Mouse (Mus musculus) midbrain, embryonic 13.5 days (tissue): Measurements from ENCODE around the gene Muc3. TPM values are rescaled to one million over a fixed set of nuclear protein-coding genes. Genes with fewer than 3 reads are reported as not detected.
"Not testable (repeated sequence)": the region's sequence is repeated elsewhere in the genome, so short reads cannot be mapped to it uniquely, and the experiment has no call there.

Experiments
- ATAC-seq: fragments of 200-750 bp; cut with Nextera tagmentation; 2 replicates; pipeline ENCODE4 v1.8.0; 2017; ENCODE audit warnings: mild to moderate bottlenecking, moderate TSS enrichment, moderate library complexity
- H3K27ac ChIP-seq: fragments of 300-500 bp; sonication (generic); 2 replicates; pipeline ENCODE4 v1.5.1; 2015; ENCODE audit warnings: inconsistent platforms, mild to moderate bottlenecking, moderate library complexity
- H3K27me3 ChIP-seq: fragments of 300-500 bp; sonication (generic); 2 replicates; pipeline ENCODE4 v1.6.1; 2015; ENCODE audit warnings: mild to moderate bottlenecking, inconsistent platforms
- H3K36me3 ChIP-seq: fragments of 300-500 bp; sonication (generic); 2 replicates; pipeline ENCODE4 v1.6.1; 2015; ENCODE audit warnings: mild to moderate bottlenecking, inconsistent platforms
- H3K4me1 ChIP-seq: fragments of 300-500 bp; sonication (generic); replicated peaks from 2 replicates; pipeline ENCODE4 v1.6.1; 2015; ENCODE audit warnings: inconsistent platforms
- H3K4me2 ChIP-seq: fragments of 300-500 bp; sonication (generic); replicated peaks from 2 replicates; pipeline ENCODE4 v1.6.1; 2015; ENCODE audit warnings: moderate library complexity, mild to moderate bottlenecking, inconsistent platforms
- H3K4me3 ChIP-seq: fragments of 300-500 bp; sonication (generic); replicated peaks from 2 replicates; pipeline ENCODE4 v1.5.1; 2015; ENCODE audit warnings: mild to moderate bottlenecking, inconsistent platforms
- H3K9ac ChIP-seq: fragments of 300-500 bp; sonication (generic); replicated peaks from 2 replicates; pipeline ENCODE4 v1.6.1; 2015; ENCODE audit warnings: mild to moderate bottlenecking, inconsistent platforms
- H3K9me3 ChIP-seq: fragments of 300-500 bp; sonication (generic); 2 replicates; pipeline ENCODE4 v1.6.1; 2016; ENCODE audit warnings: mild to moderate bottlenecking, inconsistent platforms
- WGBS: fragments of 180-500 bp; shearing (Covaris S2); methylation state at CpG from one replicate; pipeline ENCODE4 v1.1.7; 2015; 5-methylcytosine and 5-hydroxymethylcytosine counted together
- polyA plus RNA-seq: library from polyadenylated mRNA; unstranded; fragments of >200 nt; fragmentation: Nextera tagmentation; extraction: Ambion mirVana; gene quantifications from 2 replicates; pipeline ENCODE4 v1.2.1, GENCODE M21; 2015

Muc3 gene
- not detected in 2 replicates for polyA plus RNA-seq

DNA sequence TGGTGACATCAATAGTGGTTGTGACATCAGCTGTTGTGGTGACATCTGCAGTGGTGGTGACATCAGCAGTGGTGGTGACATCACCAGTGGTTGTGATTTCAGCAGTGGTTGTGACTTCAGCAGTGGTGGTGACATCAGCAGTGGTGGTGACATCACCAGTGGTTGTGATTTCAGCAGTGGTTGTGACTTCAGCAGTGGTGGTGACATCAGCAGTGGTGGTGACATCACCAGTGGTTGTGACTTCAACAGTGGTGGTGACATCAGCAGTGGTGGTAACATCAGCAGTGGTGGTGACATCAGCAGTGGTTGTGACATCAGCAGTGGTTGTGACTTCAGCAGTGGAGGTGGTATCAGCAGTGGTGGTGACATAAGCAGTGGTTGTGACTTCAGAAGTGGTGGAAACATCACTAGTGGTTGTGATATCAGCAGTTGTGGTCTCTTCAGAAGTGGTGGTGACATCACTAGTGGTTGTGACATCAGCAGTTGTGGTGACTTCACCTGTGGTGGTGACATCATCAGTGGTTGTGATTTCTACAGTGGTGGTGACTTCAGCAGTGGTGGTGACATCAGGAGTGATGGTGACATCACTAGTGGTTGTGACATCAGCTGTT is at the start of gene Muc3:
Muc3 (minus strand) TSS at position 51 of the 611 bp plus-strand sequence.
- peaks cover 29% of the 10 kb centered on the region for H3K9me3 ChIP-seq
- not testable (repeated sequence) for H3K36me3 ChIP-seq, H3K27ac ChIP-seq, ATAC-seq, H3K9ac ChIP-seq, H3K27me3 ChIP-seq, H3K4me2 ChIP-seq, H3K4me1 ChIP-seq, H3K4me3 ChIP-seq

DNA sequence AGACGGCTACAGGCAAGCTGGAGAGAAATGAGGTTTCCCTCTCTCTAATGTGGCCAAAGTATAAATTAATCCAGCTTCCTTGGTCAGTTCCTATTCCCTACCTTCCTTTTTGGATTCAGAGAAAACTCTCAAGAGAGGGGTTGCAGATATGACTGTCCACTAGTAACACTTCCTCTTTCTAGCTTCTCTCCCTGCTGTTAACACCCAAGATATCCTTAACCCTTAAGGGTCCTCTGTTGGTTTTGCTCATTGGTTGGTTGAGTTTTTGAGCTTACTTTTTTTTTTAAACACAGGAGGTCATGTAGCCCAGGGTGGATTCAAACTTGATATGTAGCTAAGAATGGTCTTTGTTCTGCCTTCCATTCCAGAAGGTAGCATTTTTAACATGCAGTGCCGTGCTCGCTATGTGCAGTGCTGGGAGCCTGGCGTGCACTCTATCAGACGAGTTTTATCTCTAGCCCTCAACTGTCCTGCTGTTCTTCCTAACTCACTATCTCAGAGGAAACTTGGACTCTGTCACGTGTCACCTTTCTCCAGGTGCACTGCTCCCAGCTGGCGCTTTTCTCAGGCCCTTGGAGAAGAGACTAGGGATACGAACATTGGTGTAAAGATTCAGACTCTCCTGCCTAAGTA is 45.5 kb upstream of the Muc3 start:
- H3K27me3 ChIP-seq, result 0 out of 2 replicates have a peak, but pooled peaks cover 3% of the 10 kb centered on the region
- no peak overlapping the region for H3K4me3 ChIP-seq
- no peaks in the 10 kb centered on the region for H3K36me3 ChIP-seq
- WGBS, result 83% methylated on average over 8 of the region's 8 CpGs
- H3K4me1 ChIP-seq, result no peaks in the 10 kb centered on the region
- ATAC-seq, result no peak
- H3K9ac ChIP-seq, result no peak overlapping the region
- H3K4me2 ChIP-seq, result no peak overlapping the region
- H3K27ac ChIP-seq, result no peak overlapping the region
- H3K9me3 ChIP-seq, result no peaks in the 10 kb centered on the region

DNA sequence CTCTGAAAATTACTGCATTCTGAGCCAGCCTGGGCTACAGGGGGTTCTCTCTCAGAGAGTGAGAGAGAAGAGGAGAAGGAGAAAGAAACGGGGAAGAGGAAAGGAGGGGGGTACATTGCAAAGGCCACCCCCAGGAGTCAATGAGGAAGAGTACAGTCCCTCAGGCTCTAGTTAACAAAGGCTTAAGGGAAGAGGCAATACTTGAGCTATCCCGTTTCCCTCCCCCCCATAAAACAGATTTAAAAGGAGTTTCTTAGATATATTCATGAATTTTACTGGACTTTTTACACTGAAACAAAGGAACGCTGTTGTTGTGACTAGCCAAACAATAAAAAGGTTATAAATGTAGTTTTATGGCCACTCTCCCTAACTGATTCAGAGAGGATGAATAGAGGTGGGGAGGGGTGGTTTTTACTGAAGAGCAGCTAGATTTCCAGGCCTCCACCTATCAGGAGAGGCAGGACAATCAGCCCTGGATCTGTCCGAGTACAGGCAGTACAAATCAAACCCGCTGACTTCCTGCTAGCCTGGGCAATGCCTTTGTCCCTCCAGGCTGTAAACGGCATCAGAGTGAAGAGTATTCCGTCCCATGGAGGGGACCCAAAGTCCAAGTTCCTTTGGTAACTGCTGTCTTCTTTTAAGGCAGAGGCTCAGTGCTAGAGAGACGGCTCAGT is 44.3 kb upstream of the Muc3 start:
- Histone ChIP-seq H3K4me2 (no peak overlapping the region), H3K36me3 (no peaks in the 10 kb centered on the region), H3K9me3 (no peaks in the 10 kb centered on the region), H3K27ac (no peak overlapping the region), H3K9ac (no peak overlapping the region), H3K4me3 (no peak overlapping the region), H3K4me1 (no peaks in the 10 kb centered on the region), H3K27me3 (0 out of 2 replicates have a peak, but pooled peaks cover 7% of the 10 kb centered on the region)
- no peak for ATAC-seq
- 76% methylated on average over 8 of the region's 8 CpGs for WGBS

DNA sequence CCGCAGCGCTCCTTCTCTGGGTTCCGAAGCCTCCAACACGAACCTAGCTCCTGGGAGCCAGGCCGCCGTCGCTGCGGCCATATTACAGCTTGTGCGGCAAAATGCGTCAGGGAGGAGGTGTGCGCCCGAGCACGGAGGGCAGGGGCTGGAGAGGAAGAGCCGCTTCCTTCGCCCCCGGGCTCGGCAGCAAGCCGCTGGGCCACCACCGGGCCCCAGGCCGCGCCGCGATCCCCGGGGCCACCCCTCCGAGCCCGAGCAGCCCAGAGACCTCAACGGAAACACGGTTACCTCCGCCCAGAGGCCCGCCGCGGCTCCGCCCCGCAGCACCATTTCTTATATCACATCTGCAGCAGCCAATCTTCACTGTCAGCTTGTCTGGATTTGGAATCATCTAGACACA is 40.2 kb upstream of the Muc3 start:
- peak overlapping the region; percentile 69 for H3K4me2 ChIP-seq
- peak; percentile 45; the same call in 1 of the 2 replicates for ATAC-seq
- H3K9ac ChIP-seq, result peak overlapping the region; percentile 78
- H3K4me1 ChIP-seq, result no peaks in the 10 kb centered on the region
- H3K4me3 ChIP-seq, result peak overlapping the region; percentile 51
- H3K27me3 ChIP-seq, result 0 out of 2 replicates have a peak, but pooled peaks cover 8% of the 10 kb centered on the region
- no peaks in the 10 kb centered on the region for H3K36me3 ChIP-seq
- H3K27ac ChIP-seq, result peak overlapping the region; percentile 49; the same call in 1 of the 2 replicates
- H3K9me3 ChIP-seq, result no peaks in the 10 kb centered on the region
- 3% methylated on average over 34 of the region's 34 CpGs for WGBS

DNA sequence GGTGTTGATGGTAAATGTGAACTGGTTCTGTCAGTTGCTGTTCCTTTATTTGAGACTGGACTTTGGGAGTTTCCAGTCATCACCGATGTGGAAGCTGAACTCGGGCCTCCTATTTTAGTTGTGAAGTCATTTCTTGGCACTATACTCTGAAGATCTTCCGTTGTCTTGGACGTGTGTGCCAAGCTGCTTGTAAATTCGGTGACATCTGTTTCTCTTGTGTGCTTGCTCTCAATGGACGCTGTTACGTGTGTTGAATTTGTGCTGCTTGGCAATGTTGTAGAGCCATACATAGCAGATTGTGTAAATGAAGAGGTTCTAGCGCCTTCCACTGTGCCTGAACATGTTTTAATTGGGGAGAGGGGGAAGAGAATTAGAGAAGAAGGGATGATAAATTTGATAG is 36.2 kb upstream of the Muc3 start:
- H3K9ac ChIP-seq, result no peak overlapping the region
- H3K36me3 ChIP-seq, result no peaks in the 10 kb centered on the region
- H3K4me3 ChIP-seq, result no peak overlapping the region
- no peak overlapping the region for H3K27ac ChIP-seq
- H3K9me3 ChIP-seq, result no peaks in the 10 kb centered on the region
- ATAC-seq, result no peak
- H3K4me1 ChIP-seq, result no peaks in the 10 kb centered on the region
- 86% methylated on average over 8 of the region's 8 CpGs for WGBS
- H3K27me3 ChIP-seq, result 0 out of 2 replicates have a peak, but pooled peaks cover 8% of the 10 kb centered on the region
- no peak overlapping the region for H3K4me2 ChIP-seq

DNA sequence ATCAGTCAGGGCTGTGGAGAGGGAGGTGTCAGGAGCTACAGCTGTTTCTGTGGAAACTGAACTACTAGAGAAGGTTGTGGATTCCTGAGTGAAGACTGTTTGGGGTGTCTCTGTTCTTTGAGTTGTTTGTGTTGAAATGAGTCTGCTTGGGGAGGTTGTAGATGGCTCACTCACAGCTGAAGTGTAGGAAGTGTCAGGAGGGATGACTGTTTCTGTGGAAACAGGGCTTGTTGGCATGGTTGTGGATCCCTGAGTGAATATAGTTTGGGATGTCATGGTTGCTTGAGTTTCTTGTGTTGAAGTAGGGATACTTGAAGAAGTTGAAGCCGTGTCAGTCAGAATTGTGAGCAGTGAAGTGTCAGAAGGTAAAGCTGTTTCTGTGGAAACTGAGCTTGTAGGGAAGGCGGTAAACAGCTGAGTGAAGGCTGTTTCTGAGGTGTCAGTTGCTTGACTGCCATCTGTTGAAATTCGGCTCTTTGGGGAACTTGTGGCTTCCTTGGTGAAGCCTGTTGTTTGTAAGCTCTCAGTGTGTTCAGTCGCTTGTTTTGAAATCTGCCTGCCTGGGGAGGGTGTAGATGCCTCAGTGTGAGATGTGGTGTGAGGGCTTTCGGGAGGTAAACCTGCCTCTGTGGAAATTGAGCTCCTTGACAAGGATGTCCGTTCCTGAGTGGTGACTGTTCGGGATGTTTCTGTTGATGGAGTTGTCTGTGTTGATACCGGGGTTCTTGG is 30.7 kb upstream of the Muc3 start:
- WGBS, result 78% methylated on average over 8 of the region's 8 CpGs
- H3K9ac ChIP-seq, result no peak overlapping the region
- ATAC-seq, result no peak

DNA sequence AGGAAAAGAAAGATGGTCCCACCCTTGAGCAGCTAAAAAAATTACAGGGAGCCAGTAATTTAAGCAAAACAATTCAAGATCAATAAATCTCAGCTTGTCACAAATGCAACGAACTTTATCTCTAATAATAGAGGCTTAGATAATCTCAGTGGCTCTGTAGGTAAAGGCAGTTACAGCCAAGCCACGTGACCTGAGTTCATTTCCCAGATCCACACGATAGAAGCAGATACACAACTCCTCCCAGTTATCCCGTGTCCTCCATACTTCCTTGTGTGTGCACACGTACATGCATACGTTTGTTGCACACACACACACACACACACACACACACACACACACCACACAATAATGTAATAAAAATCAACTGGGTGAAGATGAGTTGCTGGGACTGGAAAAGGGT is 24.8 kb upstream of the Muc3 start:
- Histone ChIP-seq H3K36me3 (no peaks in the 10 kb centered on the region), H3K9me3 (no peaks in the 10 kb centered on the region), H3K4me1 (no peaks in the 10 kb centered on the region), H3K9ac (no peak overlapping the region), H3K4me3 (no peak overlapping the region), H3K27ac (no peak overlapping the region), H3K4me2 (no peak overlapping the region), H3K27me3 (no peaks in the 10 kb centered on the region)
- ATAC-seq, result no peak
- WGBS, result 85% methylated on average over 6 of the region's 6 CpGs

More for the DNA sequence above, 30.7 kb upstream of the Muc3 start:
- no peak overlapping the region for H3K4me2 ChIP-seq
- H3K4me3 ChIP-seq, result no peak overlapping the region
- H3K27ac ChIP-seq, result no peak overlapping the region
- H3K27me3 ChIP-seq, result no peaks in the 10 kb centered on the region
- H3K4me1 ChIP-seq, result no peaks in the 10 kb centered on the region
- H3K9me3 ChIP-seq, result no peaks in the 10 kb centered on the region
- no peaks in the 10 kb centered on the region for H3K36me3 ChIP-seq

DNA sequence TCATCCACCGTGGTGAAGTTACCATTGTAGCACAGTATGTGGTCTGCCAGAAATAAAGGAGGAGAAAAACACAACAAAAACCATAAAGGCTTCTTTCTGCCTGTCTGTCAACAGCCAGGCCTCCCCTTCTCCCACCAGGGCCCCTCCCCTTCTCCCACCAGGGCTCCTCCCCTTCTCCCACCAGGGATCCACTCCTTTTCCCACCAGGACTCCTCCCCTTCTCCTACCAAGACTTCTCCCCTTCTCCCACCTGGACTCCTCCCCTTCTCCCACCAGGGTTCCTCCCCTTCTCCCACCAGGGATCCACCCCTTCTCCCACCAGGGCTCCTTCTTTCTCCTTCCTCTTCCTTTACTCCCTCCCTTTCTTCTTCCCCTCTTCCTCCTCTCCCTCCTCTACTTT is 23.5 kb upstream of the Muc3 start:
- no peak overlapping the region for H3K4me2 ChIP-seq
- no peaks in the 10 kb centered on the region for H3K27me3 ChIP-seq
- no peak overlapping the region for H3K27ac ChIP-seq
- no peak overlapping the region for H3K4me3 ChIP-seq
- ATAC-seq, result no peak
- 11% methylated on average over 1 of the region's 1 CpGs for WGBS
- H3K9ac ChIP-seq, result no peak overlapping the region
- H3K4me1 ChIP-seq, result no peaks in the 10 kb centered on the region
- no peaks in the 10 kb centered on the region for H3K9me3 ChIP-seq
- no peaks in the 10 kb centered on the region for H3K36me3 ChIP-seq

DNA sequence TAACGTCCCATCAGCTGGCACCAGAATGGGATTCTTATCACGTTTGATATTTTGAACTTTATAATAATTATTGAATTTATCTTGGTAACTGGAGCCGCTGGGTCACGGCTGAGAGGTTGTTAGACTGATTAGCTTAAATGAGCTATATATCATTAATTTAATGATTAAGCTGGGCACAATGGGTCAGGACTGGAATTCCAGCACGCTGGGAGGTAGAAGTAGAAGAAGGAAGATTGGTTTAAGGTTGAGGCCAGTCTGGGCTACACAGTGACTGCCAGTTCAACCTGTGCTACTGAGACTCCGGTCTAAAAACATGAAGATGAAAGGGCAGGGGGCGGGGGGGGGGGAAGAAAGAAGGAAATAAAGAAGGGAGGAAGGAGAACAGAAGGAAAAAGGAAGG is 22.4 kb upstream of the Muc3 start:
- H3K4me1 ChIP-seq, result no peaks in the 10 kb centered on the region
- H3K9ac ChIP-seq, result no peak overlapping the region
- 79% methylated on average over 7 of the region's 7 CpGs for WGBS
- ATAC-seq, result no peak
- H3K27me3 ChIP-seq, result no peaks in the 10 kb centered on the region
- no peak overlapping the region for H3K27ac ChIP-seq
- H3K4me3 ChIP-seq, result no peak overlapping the region
- H3K4me2 ChIP-seq, result no peak overlapping the region
- H3K9me3 ChIP-seq, result no peaks in the 10 kb centered on the region
- no peaks in the 10 kb centered on the region for H3K36me3 ChIP-seq

DNA sequence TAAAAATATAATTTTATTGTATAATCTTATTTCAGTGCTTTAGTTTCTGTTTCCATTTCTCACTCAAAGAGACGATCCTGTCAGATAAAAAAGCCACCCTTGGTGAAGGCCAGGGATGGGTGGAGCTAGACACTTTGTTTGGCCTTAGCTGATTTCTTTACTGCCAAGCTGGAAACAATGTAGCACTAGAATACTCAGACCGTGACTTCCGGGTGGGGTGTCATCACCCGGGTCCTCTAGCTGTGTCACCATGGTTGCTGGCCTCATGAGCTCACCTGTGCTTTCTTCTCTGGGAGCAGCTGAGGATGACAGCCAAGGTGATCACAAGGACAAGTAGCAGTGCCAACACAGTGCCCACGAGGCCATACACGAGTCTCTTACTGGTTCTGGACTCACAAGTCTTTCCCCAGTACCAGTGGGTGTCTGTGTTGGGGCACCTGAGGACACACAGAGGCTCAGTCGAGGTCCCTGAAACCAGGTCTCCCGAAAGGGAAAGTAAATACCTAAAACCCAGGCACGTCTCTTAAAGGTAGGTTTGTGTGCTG is 21.8 kb upstream of the Muc3 start:
- H3K27ac ChIP-seq, result no peak overlapping the region
- 79% methylated on average over 9 of the region's 9 CpGs for WGBS
- H3K4me2 ChIP-seq, result no peak overlapping the region
- no peak overlapping the region for H3K9ac ChIP-seq
- H3K9me3 ChIP-seq, result no peaks in the 10 kb centered on the region
- no peak for ATAC-seq
- H3K4me1 ChIP-seq, result no peaks in the 10 kb centered on the region
- H3K36me3 ChIP-seq, result no peaks in the 10 kb centered on the region
- H3K27me3 ChIP-seq, result no peaks in the 10 kb centered on the region
- H3K4me3 ChIP-seq, result no peak overlapping the region

DNA sequence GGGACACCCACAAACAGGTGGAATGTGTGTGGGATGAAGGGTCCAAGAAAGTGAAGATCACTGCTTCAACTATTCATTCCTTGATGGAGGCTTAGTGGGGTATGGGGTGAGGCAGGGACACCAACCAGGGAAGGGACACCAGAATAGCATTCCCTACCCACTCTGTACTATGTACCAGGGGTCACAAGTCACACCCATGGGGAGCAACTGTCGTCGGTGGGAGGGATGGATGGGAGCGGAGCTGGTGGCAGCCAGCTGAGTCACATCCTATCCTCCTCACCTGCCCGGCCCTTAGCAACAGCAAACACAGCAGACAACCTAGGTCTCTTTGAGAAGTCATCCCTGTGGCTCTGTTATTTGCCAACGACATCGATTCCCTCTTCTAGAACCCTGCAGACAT is 18.4 kb upstream of the Muc3 start:
- no peak for ATAC-seq
- Histone ChIP-seq H3K9me3 (no peaks in the 10 kb centered on the region), H3K9ac (no peak overlapping the region), H3K4me2 (no peak overlapping the region), H3K27ac (no peak overlapping the region), H3K27me3 (no peaks in the 10 kb centered on the region), H3K4me3 (no peak overlapping the region), H3K4me1 (no peaks in the 10 kb centered on the region), H3K36me3 (no peaks in the 10 kb centered on the region)
- WGBS, result 78% methylated on average over 6 of the region's 6 CpGs

DNA sequence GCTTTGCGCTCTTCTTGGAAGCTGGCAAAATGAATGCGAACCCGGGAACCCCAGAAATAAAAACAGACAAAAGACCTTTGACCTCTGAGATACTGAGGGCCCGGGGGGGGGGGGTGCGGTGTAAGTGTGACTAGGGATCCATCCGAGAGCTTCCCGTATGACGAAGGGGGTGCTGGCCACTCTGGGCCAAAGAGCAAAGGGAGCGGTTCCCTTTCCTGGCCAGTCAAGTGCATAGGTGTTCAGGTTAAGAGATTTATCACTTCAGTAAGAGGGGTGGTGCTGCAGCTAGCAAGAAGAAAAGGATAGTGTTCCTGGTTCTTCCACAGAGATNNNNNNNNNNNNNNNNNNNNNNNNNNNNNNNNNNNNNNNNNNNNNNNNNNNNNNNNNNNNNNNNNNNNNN is 16.9 kb upstream of the Muc3 start:
- no peak overlapping the region for H3K4me2 ChIP-seq
- no peak overlapping the region for H3K9ac ChIP-seq
- H3K27ac ChIP-seq, result no peak overlapping the region
- H3K4me1 ChIP-seq, result no peaks in the 10 kb centered on the region
- H3K36me3 ChIP-seq, result no peaks in the 10 kb centered on the region
- WGBS, result 89% methylated on average over 9 of the region's 9 CpGs
- no peaks in the 10 kb centered on the region for H3K27me3 ChIP-seq
- no peak overlapping the region for H3K4me3 ChIP-seq
- no peaks in the 10 kb centered on the region for H3K9me3 ChIP-seq
- no peak for ATAC-seq
